Mouse (Mus musculus) cerebellum, postnatal 4 days (tissue): ENCODE measurements around the gene Fam3c.

ENCODE experiments used
- DNase-seq, 2 experiments: peaks; one replicate each; pipeline ENCODE4 v3.0.0; 2022; ENCODE audit warnings: low spot score in 2 of 2, mixed read lengths in 1 of 2

The Fam3c gene

DNA sequence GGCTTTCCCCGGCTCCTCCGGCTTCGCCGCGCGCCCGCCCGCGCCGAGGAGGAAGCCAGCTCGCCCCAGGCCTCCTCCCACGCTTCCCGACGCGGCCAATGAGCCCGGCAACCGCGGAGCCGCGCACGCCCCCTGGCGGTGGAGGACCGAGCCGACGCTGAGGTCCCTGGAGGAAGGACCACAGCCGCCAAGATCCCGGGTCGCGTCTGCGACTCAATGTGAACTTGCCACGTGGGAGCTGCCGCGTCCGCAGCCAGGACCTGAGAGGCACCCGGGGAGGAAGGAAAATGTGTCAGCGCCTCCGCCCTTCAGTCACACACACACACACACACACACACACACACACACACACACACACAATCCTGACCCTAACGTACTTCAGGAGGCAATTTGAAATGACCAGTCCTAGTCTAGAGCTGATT is at the start of gene Fam3c:
TSS of gene Fam3c (minus strand) at position 158 of the 422 bp plus-strand sequence.
- DNase-seq, result peak; percentile 97 to 98

DNA sequence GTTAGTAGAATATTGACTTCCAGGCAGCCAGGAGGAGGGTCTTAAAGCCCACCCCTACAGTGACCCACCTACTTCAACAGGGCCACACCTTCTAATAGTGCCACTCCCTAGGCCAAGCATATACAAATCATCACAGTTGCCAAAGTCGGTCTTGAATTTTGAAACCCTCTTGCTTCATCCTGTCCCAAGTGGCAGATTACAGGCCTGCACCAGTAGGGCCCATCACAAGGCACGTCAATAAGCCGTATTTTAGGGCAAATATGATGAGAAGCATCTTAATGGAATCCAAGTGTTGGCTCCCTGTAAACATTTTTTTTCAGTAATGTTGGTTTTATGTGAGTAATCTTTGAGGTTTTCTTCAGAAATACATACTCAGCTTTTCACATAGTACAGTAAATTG is 49.0 kb upstream of the Fam3c start:
- DNase-seq, result no peak

DNA sequence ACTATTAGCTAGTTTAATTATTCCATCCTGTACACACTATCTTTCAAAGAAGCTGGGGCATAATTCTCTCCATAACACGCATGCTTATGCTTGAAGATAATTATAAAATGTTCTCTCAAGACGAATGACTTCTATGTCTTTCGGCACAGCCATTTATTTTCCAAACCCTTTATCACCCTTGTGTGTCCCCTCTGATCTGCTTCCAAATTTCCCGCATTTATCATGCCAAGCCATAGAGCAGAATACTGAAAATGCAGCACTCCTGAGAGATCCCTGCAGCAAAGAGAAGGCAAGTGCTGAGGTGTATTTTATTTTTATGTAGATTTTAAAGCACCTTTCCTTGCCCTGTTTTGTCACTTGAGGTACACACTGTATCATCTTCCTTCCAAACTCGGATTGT is 47.7 kb upstream of the Fam3c start:
- no peak for DNase-seq

DNA sequence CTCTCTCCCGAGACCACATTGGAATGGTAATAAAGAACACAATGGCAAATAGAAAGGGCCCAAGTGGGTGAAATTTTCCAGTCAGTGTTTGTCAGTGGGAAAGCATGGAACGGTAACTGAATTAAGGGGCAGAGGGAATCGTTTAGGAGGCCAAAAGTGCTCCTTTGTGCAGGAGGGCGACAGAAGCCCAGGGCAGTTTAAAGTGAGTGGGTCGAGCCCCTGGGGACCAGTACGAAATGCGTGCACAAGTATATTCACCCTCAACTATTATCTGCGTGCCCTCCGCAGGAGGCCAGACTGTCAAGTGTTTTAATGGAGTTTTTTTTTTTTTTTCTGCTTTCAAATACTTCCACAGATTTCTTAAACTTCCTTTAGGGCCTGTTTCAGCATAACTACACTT is 47.3 kb upstream of the Fam3c start:
- DNase-seq, result no peak

DNA sequence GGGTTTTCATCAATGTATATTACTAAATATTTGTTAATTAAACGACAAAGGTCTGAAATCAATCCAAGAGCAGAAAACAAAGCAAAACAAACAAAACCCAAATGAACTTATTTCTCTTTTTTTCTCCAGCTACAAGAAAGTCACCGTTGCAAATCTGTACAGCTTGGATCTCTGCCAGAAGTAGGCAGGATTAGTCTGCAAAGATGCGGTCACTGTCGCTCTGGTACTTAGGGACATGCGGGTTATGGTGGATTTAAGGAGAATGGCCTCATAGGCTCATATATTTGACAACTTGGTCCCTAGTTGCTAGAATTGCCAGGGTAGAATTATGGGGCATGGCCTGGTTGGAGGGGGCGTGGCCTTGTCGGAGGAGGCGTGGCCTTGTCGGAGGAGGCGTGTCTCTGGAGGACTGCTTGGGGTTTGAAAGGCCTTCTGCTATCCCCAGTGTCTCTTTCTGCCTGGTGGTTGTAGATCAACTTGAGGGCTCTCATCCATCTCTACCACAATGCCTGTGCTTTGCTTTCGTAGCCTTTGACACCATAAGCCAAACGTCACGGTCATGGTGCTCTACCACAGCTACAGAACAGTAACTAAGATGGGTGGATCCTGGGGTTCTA is 46.6 kb upstream of the Fam3c start:
- no peak for DNase-seq

DNA sequence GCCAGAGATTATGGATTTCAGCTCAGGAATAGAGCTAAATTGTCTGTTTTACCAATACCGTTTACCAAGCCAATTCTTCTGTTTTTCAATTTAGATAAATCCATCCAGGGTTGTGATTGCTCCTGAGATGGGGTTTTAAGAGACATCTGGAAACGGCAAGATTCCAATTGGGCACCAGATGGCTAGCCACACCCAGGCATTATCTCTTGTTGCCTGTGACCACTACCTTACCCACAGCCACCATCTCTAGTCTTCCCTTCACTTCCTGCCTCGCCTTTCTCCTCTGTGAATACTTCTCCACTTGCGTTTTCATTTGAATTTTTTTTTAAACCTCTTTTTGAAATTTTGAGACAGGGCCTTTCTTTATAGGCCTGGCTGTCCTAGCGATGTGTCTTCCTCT is 46.0 kb upstream of the Fam3c start:
- no peak for DNase-seq

DNA sequence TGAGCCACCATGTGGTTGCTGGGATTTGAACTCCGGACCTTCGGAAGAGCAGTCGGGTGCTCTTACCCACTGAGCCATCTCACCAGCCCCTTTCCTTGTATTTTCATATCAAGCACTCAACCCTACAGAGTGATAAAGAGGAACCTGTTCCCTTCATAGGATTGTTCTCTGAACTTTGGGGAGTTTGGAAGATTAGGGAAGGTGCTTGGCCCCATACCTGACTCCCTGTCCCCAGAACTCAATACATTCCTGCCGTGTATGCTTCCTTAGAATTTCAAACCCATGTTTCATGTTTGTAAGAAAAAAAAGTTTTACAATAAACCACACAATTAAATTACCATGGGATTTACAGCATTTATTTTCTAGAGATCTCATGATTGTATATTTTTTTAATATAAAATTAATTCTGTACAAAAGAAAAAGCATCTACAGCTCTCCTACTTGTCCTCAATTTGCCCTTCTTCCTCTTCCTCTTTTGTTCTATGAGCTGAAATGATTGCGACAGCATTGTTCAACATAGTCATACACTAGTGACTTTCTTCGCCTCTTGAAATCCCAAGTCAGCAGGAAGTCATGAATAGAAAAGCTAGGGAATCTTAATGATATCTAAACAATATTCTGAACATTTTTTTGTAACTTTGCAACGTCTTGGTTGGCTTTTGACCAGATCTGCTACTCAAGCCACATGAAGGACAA is 42.2 kb upstream of the Fam3c start:
- DNase-seq, result no peak

DNA sequence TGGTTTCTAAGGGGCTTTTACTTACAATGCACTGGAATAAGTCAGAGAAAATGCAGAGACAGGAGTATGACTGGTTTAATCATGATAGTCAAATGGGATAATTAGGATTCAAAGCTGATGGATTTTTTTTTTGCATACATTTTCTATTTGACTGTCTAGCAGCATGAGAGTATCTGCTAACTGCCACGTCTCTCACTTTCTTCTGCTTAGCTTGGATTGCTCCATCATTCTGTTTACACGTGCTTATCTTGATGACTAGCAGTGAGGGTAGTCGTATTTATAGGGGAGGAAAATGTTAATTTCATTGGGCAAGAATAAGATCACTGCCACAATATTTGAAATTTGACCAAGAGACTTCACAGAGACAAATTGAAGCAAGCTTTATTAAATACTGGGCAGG is 39.2 kb upstream of the Fam3c start:
- no peak for DNase-seq

DNA sequence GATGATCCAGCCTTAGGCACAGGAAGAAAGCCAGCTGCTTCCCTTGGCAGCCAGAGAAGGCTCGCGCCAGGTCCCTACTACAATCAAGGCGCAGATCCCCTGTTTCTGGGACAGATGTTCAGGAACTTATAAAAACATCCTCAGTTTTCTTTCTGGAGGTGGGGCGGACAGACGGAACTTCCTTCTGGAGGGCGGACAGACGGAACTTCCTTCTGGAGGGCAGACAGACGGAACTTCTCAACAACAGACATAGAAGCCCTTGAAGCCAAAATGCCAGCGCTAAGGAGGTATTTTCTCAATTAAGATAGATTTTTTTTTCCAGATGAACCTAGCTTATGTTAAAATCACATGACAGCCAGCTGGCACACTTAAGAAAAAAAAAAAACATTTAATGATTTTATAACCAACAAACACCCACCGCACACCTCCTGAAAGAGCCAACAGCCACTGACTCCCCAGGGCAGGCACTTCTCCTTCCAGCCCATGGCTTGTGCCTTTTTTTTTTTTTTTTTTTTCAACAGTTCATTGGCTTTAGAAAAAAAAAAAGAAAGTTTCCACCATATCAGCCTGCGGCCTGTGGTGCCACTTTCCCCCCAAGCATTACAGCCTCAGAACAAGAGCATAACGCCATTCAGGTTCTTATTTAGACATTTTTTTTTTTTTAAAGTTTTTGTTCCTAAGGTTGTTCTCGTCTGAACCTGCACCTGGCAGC is 34.8 kb upstream of the Fam3c start:
- no peak for DNase-seq

DNA sequence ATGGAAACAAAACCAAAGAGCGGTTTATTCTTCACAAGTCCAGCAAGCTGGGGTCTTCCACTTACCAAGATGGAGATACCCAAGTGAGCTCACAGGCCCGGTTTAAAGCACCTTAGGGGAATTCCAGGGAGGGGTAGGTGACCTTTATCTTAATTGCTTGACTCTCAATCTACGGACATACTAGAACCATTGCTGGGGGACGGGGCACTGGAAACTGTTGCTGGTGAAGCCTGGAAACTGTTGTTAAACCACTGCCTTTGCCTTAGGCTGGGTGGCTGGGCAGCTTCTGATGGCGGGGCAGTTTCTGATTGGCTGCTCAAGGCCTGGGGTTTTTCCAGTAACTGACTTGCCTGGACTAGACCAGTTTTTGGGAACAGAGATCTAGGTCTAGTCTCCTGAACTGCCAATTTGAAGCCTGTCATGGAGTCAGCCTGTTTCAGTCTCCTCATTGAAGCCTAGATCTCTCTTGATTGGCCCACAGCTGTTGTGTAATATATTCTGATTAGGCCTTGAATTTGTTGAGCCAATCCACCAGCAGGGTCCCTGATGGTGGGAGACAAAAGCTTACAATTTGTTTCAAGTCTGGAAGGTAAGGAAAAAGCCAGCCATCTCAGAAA is 29.3 kb upstream of the Fam3c start:
- DNase-seq, result no peak

DNA sequence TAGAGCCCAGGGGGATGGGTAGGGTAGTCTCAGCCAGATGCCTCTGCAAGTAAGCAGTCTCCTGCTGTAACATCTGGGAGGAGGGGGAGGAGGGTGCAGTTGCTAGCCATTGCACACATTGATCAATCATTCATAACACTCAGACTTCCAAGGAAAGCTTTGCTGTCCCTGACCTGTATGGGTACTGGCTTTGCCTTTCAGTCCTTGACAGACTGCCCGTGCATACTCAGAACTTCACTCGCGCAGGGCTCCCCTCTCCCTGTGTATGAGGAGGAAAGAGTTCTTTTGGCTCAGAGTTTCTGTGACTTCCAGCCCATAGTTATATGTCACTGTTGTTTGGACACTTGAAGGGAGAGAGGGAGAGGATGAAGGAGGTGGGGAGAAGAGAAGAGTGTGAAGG is 24.2 kb upstream of the Fam3c start:
- DNase-seq, result no peak

DNA sequence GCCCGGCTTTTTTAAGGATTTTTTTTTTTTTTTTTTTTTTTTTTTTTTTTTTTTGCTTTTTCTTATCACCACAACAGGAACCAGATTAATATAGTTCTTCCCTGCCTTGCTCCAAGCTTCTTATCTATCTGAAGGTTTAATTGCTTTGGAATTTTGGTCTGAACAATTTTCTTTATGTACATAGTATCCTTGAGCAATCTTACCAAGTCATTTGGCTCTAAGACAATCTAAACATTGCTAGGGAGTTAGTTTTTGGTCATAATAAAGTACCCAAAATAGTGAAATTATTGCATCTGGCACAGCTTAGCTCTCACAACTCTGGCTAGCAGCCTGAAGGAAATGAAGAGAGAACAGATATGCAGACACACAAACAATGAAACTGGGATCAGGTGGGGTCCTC is 23.8 kb upstream of the Fam3c start:
- no peak for DNase-seq

DNA sequence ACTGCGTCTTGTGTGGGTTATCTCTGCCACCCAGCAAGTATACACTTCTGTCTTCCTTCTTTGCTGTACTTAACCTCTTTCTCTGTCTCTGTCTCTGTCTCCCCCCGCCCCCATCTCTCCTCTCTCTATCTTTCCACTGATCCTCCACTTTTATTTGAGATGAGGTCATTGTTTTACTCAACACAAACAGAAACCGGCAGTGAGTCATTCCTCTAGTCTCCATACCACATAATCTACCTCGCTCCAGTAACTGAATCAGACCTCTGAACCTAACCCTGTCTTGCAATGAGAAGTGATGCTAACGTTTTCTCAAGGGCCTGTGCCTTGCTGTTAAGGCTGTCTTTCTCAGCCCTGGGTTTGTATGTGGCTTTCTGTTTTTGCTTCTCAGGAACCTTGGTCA is 22.4 kb upstream of the Fam3c start:
- no peak for DNase-seq

DNA sequence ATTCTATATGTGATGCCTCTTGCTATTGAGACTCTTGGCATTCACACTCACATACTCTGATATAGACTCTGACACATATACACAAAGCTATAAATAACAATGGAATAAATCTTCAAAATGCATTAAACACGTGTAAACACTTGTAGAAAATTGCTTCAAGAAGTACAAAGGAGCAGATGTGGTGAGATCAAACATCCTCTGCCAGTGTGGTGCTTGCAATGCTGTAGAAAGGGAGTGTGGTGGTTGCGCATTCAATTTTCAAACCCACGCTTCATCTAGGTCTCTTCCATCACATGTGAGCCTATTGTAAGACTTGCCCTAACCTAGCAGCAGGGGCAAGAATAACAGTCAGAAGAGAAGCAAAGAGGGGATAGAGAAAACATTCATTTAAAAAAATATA is 18.7 kb upstream of the Fam3c start:
- no peak for DNase-seq

DNA sequence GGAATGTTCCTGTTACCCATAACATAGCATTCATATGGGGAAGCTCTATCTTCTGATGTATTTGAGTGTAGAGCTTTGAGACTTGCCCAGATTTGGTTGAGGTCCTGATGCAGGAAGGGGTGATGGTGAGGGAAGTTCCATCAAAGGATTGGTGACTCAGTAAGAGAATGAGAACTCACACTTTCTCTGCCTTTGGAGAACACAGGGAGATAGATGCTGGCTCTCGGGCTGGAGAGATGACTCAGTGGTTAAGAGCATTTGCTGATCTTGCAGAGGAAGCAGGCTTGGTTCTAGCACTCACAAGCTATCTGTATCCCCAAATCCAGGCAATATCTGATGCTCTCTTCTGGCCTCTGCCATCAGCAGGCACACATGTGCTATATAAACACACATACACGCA is 17.4 kb upstream of the Fam3c start:
- no peak for DNase-seq

DNA sequence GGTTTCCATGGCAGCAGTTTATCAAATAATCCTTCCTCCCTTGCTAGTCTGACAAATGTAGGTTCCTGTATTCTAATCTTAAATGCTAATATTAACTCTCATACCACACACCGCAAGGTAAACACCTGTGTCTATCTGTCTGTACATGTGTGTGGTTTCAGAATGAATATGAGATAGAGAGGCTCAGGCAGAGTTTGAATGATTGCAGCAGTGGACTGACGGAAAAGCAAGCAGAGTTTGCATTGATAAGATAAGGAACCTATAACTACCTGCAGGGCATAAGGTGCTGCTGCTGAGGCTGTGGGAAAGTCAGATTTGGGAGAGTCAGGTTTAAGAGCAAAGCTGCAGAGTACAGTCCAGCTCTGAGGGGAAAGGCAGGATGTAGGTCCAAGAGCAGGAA is 10.9 kb upstream of the Fam3c start:
- DNase-seq, result no peak

DNA sequence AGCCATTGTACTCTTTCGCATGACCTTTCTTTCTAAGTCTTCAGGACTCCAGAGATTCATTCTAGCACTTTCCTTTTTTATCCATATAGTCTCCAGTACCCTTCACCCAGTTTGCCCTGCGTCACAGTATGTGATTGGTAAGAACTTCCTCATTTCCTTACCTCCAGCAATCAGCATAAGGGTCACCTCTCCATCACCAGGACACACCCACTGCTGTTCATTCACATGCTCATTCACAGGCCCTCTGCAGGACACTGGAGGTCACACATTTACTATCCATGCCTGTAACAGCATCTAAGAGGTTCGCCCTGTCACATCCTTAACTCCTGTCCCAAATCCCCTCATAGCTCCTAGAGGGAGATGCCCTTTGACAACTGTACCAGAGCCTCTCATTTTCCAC is 7.5 kb upstream of the Fam3c start:
- no peak for DNase-seq

DNA sequence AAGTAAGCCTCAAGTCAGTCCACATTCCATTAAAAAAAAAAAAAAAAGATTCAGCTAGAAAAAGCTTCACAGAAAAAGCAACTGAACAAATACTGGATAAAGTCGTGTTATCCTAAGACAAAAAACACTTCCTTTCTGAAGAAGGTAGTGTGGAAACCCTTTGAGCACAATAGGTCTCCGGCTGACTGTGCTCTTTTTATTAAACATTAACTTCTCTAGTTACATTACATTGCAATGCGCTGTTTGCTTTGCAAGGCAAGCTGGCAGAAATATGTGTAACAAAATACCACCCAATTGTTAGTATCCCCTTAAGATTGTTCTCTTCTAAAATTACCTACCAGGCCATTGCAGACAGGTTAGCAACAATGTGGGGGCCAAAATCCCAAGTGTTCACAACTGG is 5.9 kb upstream of the Fam3c start:
- DNase-seq, result no peak

DNA sequence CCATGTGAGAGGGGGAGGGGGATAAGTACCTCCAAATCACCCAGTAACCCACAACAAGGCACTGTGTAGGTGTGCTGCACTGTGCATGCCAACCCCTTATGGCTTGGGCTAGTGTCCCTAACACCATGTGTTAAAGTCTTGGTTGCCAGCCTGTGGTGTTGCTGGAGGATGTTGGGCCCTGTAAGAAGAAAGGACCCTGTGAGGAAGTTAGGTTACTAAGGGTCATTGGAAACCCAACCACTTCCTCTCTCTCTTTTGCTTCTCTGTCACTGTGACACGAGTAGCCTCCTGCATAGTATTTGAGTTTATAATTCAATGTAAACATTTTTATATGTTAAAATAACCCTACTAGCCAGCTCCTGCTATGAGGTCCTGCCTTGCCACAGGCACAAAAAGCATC is 3.0 kb upstream of the Fam3c start:
- DNase-seq, result no peak

DNA sequence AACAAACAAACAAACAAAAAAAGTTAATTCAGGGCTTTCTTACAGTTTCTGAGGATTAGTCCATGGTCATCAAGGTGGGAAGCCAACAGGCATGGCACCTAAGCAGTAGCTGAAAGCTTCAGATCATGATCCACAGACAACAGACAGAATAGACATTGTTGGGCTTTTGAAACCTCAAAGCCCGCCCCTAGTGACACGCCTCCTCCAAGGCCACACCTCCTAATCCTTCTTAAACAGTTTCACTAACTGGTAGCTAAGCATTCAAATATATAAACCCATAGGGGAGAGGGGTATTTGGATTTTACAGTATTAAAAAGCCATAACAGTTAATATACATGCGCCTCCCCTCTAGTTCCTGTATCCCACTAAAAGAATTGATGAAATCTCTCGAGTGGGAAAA is 1.3 kb upstream of the Fam3c start:
- DNase-seq, result no peak

DNA sequence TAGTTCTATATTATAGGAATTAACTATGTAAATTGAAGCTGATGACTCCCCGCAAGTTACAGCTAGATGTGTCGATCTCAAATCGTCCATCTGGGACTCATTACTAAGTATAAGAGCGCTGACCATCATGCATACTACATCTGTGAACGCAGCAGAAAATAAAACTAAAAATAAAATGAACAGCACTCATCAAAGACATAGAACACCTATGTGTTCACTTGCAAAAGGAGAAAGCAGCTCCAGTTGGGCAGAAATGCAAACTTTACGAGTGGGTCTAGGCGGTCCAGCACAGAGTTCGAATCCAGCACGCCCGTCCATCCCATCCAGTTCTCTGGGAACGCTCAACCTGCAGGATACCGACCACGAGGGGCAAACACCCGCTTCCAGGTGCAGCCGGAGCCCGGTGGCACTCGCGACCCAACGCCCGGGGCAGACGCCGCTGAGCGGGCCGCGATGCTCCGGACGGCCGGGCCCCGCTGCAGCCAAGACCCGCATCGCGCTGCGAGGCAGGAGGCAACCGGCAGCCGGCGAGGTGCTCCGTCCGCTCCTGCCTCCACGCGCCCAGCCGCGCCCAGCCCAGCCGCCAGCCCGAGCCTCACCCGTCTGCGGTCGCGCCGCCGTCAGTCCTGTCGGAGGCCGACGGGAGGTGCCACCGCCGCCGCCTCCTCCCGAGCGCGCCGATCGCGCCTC is 502 bp downstream of the Fam3c start:
- DNase-seq, result no peak

DNA sequence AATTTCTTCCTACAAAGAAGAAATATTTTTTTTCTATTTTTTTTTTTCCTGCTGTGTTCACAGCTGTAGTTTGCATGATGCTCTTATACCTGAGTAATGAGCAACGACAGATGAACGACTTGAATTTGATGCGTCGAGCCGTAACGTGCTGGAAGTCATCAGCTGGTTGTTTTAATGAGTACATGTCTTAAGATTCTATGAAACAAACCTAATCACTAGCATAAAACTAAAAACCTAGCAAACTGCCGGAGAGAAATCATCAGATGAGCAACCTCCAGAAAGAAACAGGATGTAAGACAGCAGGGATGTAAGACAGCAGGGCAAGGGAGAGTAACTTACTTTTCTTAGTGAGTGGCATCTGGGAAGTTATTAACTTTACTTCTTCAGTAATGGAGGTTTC is 1.4 kb downstream of the Fam3c start:
- DNase-seq, result no peak
